Mouse (Mus musculus) frontal cortex, adult 2 months (tissue): ENCODE measurements around the gene Slc25a33. TPM values are rescaled to one million over a fixed set of nuclear protein-coding genes. Genes with fewer than 3 reads are reported as not detected.
A peak's percentile ranks its signal among the peaks of the same experiment; 100 is the strongest.

Experiments used
- DNase-seq, 2 experiments: peaks; one replicate each; pipeline ENCODE4 v3.0.0; 2022; ENCODE audit warnings: low spot score in 1 of 2; ENCODE audit errors: extremely low spot score in 1 of 2
- polyA plus RNA-seq: library from polyadenylated mRNA; depleted of rRNA; stranded (reverse); fragments of >200 nt; gene quantifications from 2 replicates; pipeline ENCODE4 v1.2.3, GENCODE M21; 2012

Slc25a33 gene
- polyA plus RNA-seq, 1 experiment: 36.5 TPM

- peak in 1 of 2 experiments; percentile 51 for DNase-seq
These were observed 41.3 kb downstream of the Slc25a33 start for GRCm38 (mm10) chr4:149732800-149733199.

- DNase-seq: no peak
These were observed 41.8 kb downstream of the Slc25a33 start for GRCm38 (mm10) chr4:149732313-149732712.

GRCm38 (mm10) chr4:149730827-149731226 is 43.2 kb downstream of the Slc25a33 start:
- DNase-seq: no peak

- DNase-seq: no peak
These were observed 45.3 kb downstream of the Slc25a33 start for GRCm38 (mm10) chr4:149728810-149729209.

GRCm38 (mm10) chr4:149727636-149728035 is 46.4 kb downstream of the Slc25a33 start:
- DNase-seq: no peak

- peak in 1 of 2 experiments; percentile 84 for DNase-seq
These were observed 48.3 kb downstream of the Slc25a33 start for GRCm38 (mm10) chr4:149725661-149726350.

GRCm38 (mm10) chr4:149724916-149725470 is 49.1 kb downstream of the Slc25a33 start:
- no peak for DNase-seq

GRCm38 (mm10) chr4:149723855-149724731 is 50.0 kb downstream of the Slc25a33 start:
- DNase-seq: peak in 1 of 2 experiments; percentile 61

- no peak for DNase-seq
These were observed 51.1 kb downstream of the Slc25a33 start for GRCm38 (mm10) chr4:149723021-149723390.

- DNase-seq: no peak
These were observed 51.7 kb downstream of the Slc25a33 start for GRCm38 (mm10) chr4:149722104-149723020.

- no peak for DNase-seq
These were observed 52.9 kb downstream of the Slc25a33 start for GRCm38 (mm10) chr4:149721163-149721562.

- DNase-seq: peak in 1 of 2 experiments; percentile 65
These were observed 54.4 kb downstream of the Slc25a33 start for GRCm38 (mm10) chr4:149719686-149720085.

GRCm38 (mm10) chr4:149714542-149714941 is 59.5 kb downstream of the Slc25a33 start:
- DNase-seq: no peak

GRCm38 (mm10) chr4:149711955-149712354 is 62.1 kb downstream of the Slc25a33 start:
- peak in 1 of 2 experiments; percentile 61 for DNase-seq

- no peak for DNase-seq
These were observed 62.6 kb downstream of the Slc25a33 start for GRCm38 (mm10) chr4:149711485-149711884.

GRCm38 (mm10) chr4:149710510-149710909 is 63.6 kb downstream of the Slc25a33 start:
- DNase-seq: peak in 1 of 2 experiments; percentile 75

GRCm38 (mm10) chr4:149705941-149706340 is 68.1 kb downstream of the Slc25a33 start:
- DNase-seq: no peak

GRCm38 (mm10) chr4:149705298-149705697 is 68.8 kb downstream of the Slc25a33 start:
- no peak for DNase-seq

- no peak for DNase-seq
These were observed 71.7 kb downstream of the Slc25a33 start, which contains the start of gene Pik3cd for GRCm38 (mm10) chr4:149702210-149702979. Pik3cd (minus strand) TSS chr4:149702571.
